11 mouse cellular contexts compared by ENCODE assay signal in genomic region chr8:124494397-124494796, GRCm38 (mm10). TPM values are rescaled to one million over a fixed set of nuclear protein-coding genes. Genes with fewer than 3 reads are reported as not detected.
A peak's percentile ranks its signal among the peaks of the same experiment; 100 is the strongest.
DNase-seq lines count a peak whose midpoint lies in the region; ATAC-seq and TF ChIP-seq lines count a peak whose summit lies in the region.
"Had no signal": no experiment of that assay in that cellular context is flagged by ENCODE, and none has a peak within 500 bp of the region (broad histone marks: within the 10 kb centered on the region; RNA-seq: fewer than 3 reads in every experiment).

No protein-coding gene starts in this region.

- H3K4me3 ChIP-seq in midbrain, embryonic 10.5 days, result no peak overlapping the region
- H3K4me3 ChIP-seq in intestine, embryonic 16.5 days (ENCODE audit: low read length), result no peak overlapping the region
- H3K4me3 ChIP-seq: myocyte had no signal

- H3K9ac ChIP-seq in intestine, embryonic 16.5 days (ENCODE audit: low read depth, low read length), result no peak overlapping the region
- H3K9ac ChIP-seq: liver, postnatal 0 days had no signal

- peak; percentile 23 to 27 for DNase-seq in left cerebral cortex, adult 18-20 months (ENCODE audit: low spot score in 2 of 2)
- no peak for DNase-seq in left cerebral cortex, adult 11 months (ENCODE audit: low spot score)
- peak; percentile 39 for DNase-seq in brain, embryonic 14.5 days (ENCODE audit: low read depth)
- peak; percentile 95 for DNase-seq in cerebellum, adult 9-11 months
- peak; percentile 87 to 93 for DNase-seq in kidney, postnatal 36 days
- no peak for DNase-seq in midbrain, embryonic 10.5 days (ENCODE audit: low spot score)
- no peak for DNase-seq in yolk sac, embryonic 10.5 days (ENCODE audit: low spot score)
- DNase-seq: liver, postnatal 0 days had no signal

- H3K4me1 ChIP-seq in midbrain, embryonic 10.5 days, result no peaks in the 10 kb centered on the region
- H3K4me1 ChIP-seq in intestine, embryonic 16.5 days (ENCODE audit: control insufficient read depth, insufficient read depth, low read length), result 0 out of 2 replicates have a peak, but pooled peaks cover 3% of the 10 kb centered on the region

- no peaks in the 10 kb centered on the region for H3K36me3 ChIP-seq in midbrain, embryonic 10.5 days
- no peaks in the 10 kb centered on the region for H3K36me3 ChIP-seq in intestine, embryonic 16.5 days (ENCODE audit: control insufficient read depth, insufficient read depth, low read length)

- H3K9me3 ChIP-seq in midbrain, embryonic 10.5 days (replicated peaks), result peaks cover 6% of the 10 kb centered on the region
- no peaks in the 10 kb centered on the region for H3K9me3 ChIP-seq in intestine, embryonic 16.5 days (ENCODE audit: control insufficient read depth, low read length)

- no peaks in the 10 kb centered on the region for H3K27me3 ChIP-seq in midbrain, embryonic 10.5 days (ENCODE audit: low read depth, poor library complexity, severe bottlenecking)
- no peaks in the 10 kb centered on the region for H3K27me3 ChIP-seq in intestine, embryonic 16.5 days (replicated peaks; ENCODE audit: control insufficient read depth, insufficient read depth, low read length)

- no peak for TF ChIP-seq CTCF in brain, embryonic 14.5 days (IDR thresholded peaks at IDR 0.05; ENCODE audit: borderline replicate concordance, extremely low read depth, insufficient read depth, insufficient read length)

- H3K27ac ChIP-seq in midbrain, embryonic 10.5 days (replicated peaks), result no peak overlapping the region
- no peak overlapping the region for H3K27ac ChIP-seq in intestine, embryonic 16.5 days (ENCODE audit: low read length)

- TF ChIP-seq POLR2A in brain, embryonic 14.5 days (IDR thresholded peaks at IDR 0.05; ENCODE audit: borderline replicate concordance, extremely low read depth, insufficient read depth, insufficient read length, poor library complexity, severe bottlenecking), result no peak

- ATAC-seq in intestine, embryonic 16.5 days, result no peak
- ATAC-seq: inflammation-experienced regulatory T-cells, adult 6 months; liver, postnatal 0 days had no signal

- H3K4me2 ChIP-seq in intestine, embryonic 16.5 days (ENCODE audit: low read depth, low read length), result no peak overlapping the region

- 87% methylated on average over 3 of the region's 3 CpGs for WGBS in midbrain, embryonic 10.5 days
- WGBS in intestine, embryonic 16.5 days, result 84% methylated on average over 3 of the region's 3 CpGs

RNA-seq across cellular contexts. Expression of gene Cog2, which starts 26.2 kb away (rescaled TPM):
- total RNA-seq in left cerebral cortex, adult 18-20 months (2021), result 10 to 100 TPM; 35.4 to 37.7 TPM
- polyA plus RNA-seq in brain, embryonic 14.5 days (2012; rRNA removed), result 32.1 and 34.1 TPM in 2 replicates
- polyA plus RNA-seq in midbrain, embryonic 10.5 days (2016; fragmentation: Nextera tagmentation; extraction: Ambion mirVana), result 45.6 and 46.5 TPM in 2 replicates
- polyA plus RNA-seq in intestine, embryonic 16.5 days (2015; fragmentation: Nextera tagmentation; extraction: Ambion mirVana), result 35.5 and 37.6 TPM in 2 replicates

RNA-seq across cellular contexts. Expression of gene Pgbd5, which starts 54.9 kb away (rescaled TPM):
- 100 to 1,000 TPM; 208 to 219 TPM for total RNA-seq in left cerebral cortex, adult 18-20 months (2021)
- polyA plus RNA-seq in brain, embryonic 14.5 days (2012; rRNA removed), result 32.1 and 33.4 TPM in 2 replicates
- 2.1 and 2.3 TPM in 2 replicates for polyA plus RNA-seq in midbrain, embryonic 10.5 days (2016; fragmentation: Nextera tagmentation; extraction: Ambion mirVana)
- polyA plus RNA-seq in intestine, embryonic 16.5 days (2015; fragmentation: Nextera tagmentation; extraction: Ambion mirVana), result 1.5 and 1.7 TPM in 2 replicates
- polyA plus RNA-seq: inflammation-experienced regulatory T-cells, adult 6 months had no signal

Comparison
In these comparisons a context has a peak if more than half of its experiments do, and no peak if none do; other contexts are left out.
1. DNase-seq: peak in left cerebral cortex, adult 18-20 months (2 of 2), brain, embryonic 14.5 days (single experiment), cerebellum, adult 9-11 months (single experiment) and kidney, postnatal 36 days (2 of 2); none in left cerebral cortex, adult 11 months (single experiment), midbrain, embryonic 10.5 days (single experiment) and yolk sac, embryonic 10.5 days (single experiment).
2. RNA of gene Pgbd5, which starts 54.9 kb away (polyA plus RNA-seq): 32.1 to 33.4 TPM in brain, embryonic 14.5 days; 2.1 to 2.3 TPM in midbrain, embryonic 10.5 days and 1.5 to 1.7 TPM in intestine, embryonic 16.5 days; every median in the first group is over 10 times any median in the second.